Mouse (Mus musculus): ENCODE data around the gene Olfr1100.

The Olfr1100 gene

GRCm38 (mm10) chr2:86979854-86980253 lies at the start of gene Olfr1100:
Olfr1100 (minus strand) TSS chr2:86979954.
- no peak for DNase-seq (ENCODE audit: low read depth, low spot score)

- no peak for DNase-seq (ENCODE audit: low read depth, low spot score)
These were observed 47.2 kb upstream of the Olfr1100 start, which contains the start of gene Olfr1104 for GRCm38 (mm10) chr2:87026980-87027379. Olfr1104 (minus strand) TSS chr2:87027080.

GRCm38 (mm10) chr2:86998098-86998497 lies 18.3 kb upstream of the Olfr1100 start, which contains the start of gene Olfr1102:
Olfr1102 (plus strand) TSS chr2:86998398.
- no peak for DNase-seq (ENCODE audit: low read depth, low spot score)

DNA sequence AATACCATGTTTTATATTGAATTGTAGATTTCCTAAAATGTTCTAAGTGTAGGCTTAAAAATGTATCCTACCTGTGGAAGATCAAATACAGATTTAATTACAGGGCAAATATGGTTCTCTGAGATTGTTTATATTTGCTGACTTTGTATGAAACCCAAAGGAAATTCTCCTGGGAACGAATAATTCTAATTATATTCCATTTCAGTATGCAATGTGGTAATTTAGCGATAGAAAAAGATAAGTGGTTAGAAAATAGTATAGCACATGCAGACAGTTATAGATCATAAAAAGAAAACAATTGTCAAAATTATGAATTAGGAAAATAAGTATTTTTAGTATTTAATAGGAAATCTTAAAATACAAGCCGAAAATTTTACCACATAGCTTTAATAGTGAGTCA lies 11.4 kb upstream of the Olfr1100 start, which contains the start of gene Olfr1101:
Olfr1101 (minus strand) TSS at position 101 of the 400 bp plus-strand sequence.
- no peak for DNase-seq (ENCODE audit: low read depth, low spot score)

- DNase-seq (ENCODE audit: low read depth, low spot score) = no peak
These were observed 19.2 kb downstream of the Olfr1100 start, which contains the start of gene Olfr1099 for GRCm38 (mm10) chr2:86960593-86960992. Olfr1099 (minus strand) TSS chr2:86960693.

DNA sequence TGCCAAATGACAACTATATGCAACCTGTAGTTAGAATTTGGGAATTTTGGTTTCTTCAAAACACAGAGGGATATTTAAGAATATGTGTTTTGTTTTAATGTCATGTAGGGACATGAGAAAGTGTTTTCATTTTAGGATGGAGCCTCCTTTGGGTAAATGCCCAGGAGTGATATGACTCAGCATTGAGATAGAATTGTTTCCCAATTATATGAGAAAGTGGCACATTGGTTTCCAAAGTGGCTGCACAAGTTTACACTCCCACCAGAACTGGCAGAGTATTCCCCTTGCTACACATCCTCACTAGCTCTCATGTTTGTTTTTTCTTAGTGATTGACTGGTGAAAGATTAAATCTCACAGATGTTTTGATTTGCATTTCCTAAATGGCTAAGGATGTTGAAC lies 53.2 kb downstream of the Olfr1100 start:
- DNase-seq (ENCODE audit: low read depth, low spot score) = no peak

Measured in A20 (cell line).